Mouse (Mus musculus) MEL (cell line): ENCODE measurements around the gene 1110008P14Rik. TPM values are rescaled to one million over a fixed set of nuclear protein-coding genes. Genes with fewer than 3 reads are reported as not detected.

Experiments
- DNase-seq: peaks from one replicate; pipeline ENCODE4 v3.0.0; 2011; ENCODE audit warnings: low read depth, low spot score
- H3K27ac ChIP-seq: 2 replicates; pipeline ENCODE4 v1.5.1; 2012; ENCODE audit warnings: low read depth, mild to moderate bottlenecking, control low read depth, low read length, moderate library complexity; ENCODE audit not compliant: control insufficient read depth
- H3K27me3 ChIP-seq, 2 experiments: fragments of 150-350 bp in 1 of 2; sonication (generic) in 1 of 2; 2 replicates each; pipeline ENCODE4 v1.6.1; 2012; ENCODE audit warnings: low read length in 2 of 2, mild to moderate bottlenecking in 2 of 2, improper control_type of control experiment in 1 of 2, moderate library complexity in 1 of 2; ENCODE audit not compliant: insufficient read depth in 2 of 2, control insufficient read depth in 1 of 2
- H3K36me3 ChIP-seq, 2 experiments: 2 replicates each; pipeline ENCODE4 v1.6.1; 2012 to 2014; ENCODE audit warnings: low read length in 2 of 2, improper control_type of control experiment in 1 of 2, inconsistent platforms in 1 of 2, mild to moderate bottlenecking in 1 of 2; ENCODE audit not compliant: insufficient read depth in 2 of 2, control insufficient read depth in 1 of 2
- H3K4me1 ChIP-seq, 2 experiments: fragments of 150-350 bp in 1 of 2; sonication (generic) in 1 of 2; 2 replicates each; pipeline ENCODE4 v1.6.1; 2012; ENCODE audit warnings: low read length in 2 of 2, improper control_type of control experiment in 1 of 2, mild to moderate bottlenecking in 1 of 2; ENCODE audit not compliant: insufficient read depth in 2 of 2, control insufficient read depth in 1 of 2
- H3K4me3 ChIP-seq, 2 experiments: fragments of 150-350 bp in 1 of 2; sonication (generic) in 1 of 2; 2 replicates each; pipeline ENCODE4 v1.5.1; 2012; ENCODE audit warnings: low read depth in 2 of 2, low read length in 2 of 2, mild to moderate bottlenecking in 2 of 2, moderate library complexity in 2 of 2, control low read depth in 1 of 2, improper control_type of control experiment in 1 of 2; ENCODE audit not compliant: control insufficient read depth in 1 of 2, insufficient read depth in 1 of 2
- H3K79me2 ChIP-seq: 2 replicates; pipeline ENCODE4 v1.6.1; 2012; ENCODE audit warnings: mild to moderate bottlenecking, low read length, moderate library complexity; ENCODE audit not compliant: control insufficient read depth, poor library complexity, insufficient read depth
- H3K9ac ChIP-seq: 2 replicates; pipeline ENCODE4 v1.6.1; 2012; ENCODE audit warnings: low read depth, mild to moderate bottlenecking, control low read depth, low read length, moderate library complexity; ENCODE audit not compliant: control insufficient read depth, poor library complexity, severe bottlenecking
- H3K9me3 ChIP-seq: fragments of 150-350 bp; sonication (generic); replicated peaks from 2 replicates; pipeline ENCODE4 v1.6.1; 2012; ENCODE audit warnings: mild to moderate bottlenecking, low read length, improper control_type of control experiment, moderate library complexity; ENCODE audit not compliant: insufficient read depth
- BHLHE40 ChIP-seq: IDR thresholded peaks from 2 replicates; pipeline ENCODE4 v1.6.1; 2012; ENCODE audit warnings: low read depth, mild to moderate bottlenecking, inconsistent platforms, low read length, improper control_type of control experiment, borderline replicate concordance
- CTCF ChIP-seq, 3 experiments: IDR thresholded peaks in 2 of 3; conservative IDR thresholded peaks in 1 of 3; 2 replicates each; pipeline ENCODE4 v1.5.1; 2011 to 2012; ENCODE audit warnings: low read length in 3 of 3, low read depth in 2 of 3, mild to moderate bottlenecking in 2 of 3, improper control_type of control experiment in 1 of 3, inconsistent platforms in 1 of 3, mixed read lengths in 1 of 3, moderate library complexity in 1 of 3; ENCODE audit not compliant: control insufficient read depth in 1 of 3, insufficient read depth in 1 of 3, poor library complexity in 1 of 3, severe bottlenecking in 1 of 3
- ELF1 ChIP-seq: IDR thresholded peaks from 2 replicates; pipeline ENCODE4 v1.6.1; 2014; ENCODE audit warnings: low read depth, mild to moderate bottlenecking, inconsistent platforms, low read length, improper control_type of control experiment, moderate library complexity
- GATA1 ChIP-seq: IDR thresholded peaks from 2 replicates; pipeline ENCODE4 v1.6.1; 2011; ENCODE audit warnings: low read depth, low read length, improper control_type of control experiment
- HCFC1 ChIP-seq: IDR thresholded peaks from 2 replicates; pipeline ENCODE4 v1.6.1; 2012; ENCODE audit warnings: low read depth, mild to moderate bottlenecking, inconsistent platforms, low read length, improper control_type of control experiment, moderate library complexity
- MAFK ChIP-seq: IDR thresholded peaks from 2 replicates; pipeline ENCODE4 v1.6.1; 2011; ENCODE audit warnings: low read depth, mild to moderate bottlenecking, low read length, improper control_type of control experiment, borderline replicate concordance
- MAX ChIP-seq: IDR thresholded peaks from 2 replicates; pipeline ENCODE4 v1.6.1; 2011; ENCODE audit warnings: low read length, improper control_type of control experiment
- NELFE ChIP-seq: IDR thresholded peaks from 2 replicates; pipeline ENCODE4 v1.6.1; 2011; ENCODE audit warnings: low read depth, low read length, improper control_type of control experiment
- POLR2A ChIP-seq, 2 experiments: IDR thresholded peaks; 2 replicates each; pipeline ENCODE4 v1.6.1; 2011 to 2012; ENCODE audit warnings: low read length in 2 of 2, mild to moderate bottlenecking in 2 of 2, control low read depth in 1 of 2, improper control_type of control experiment in 1 of 2, low read depth in 1 of 2, moderate library complexity in 1 of 2; ENCODE audit not compliant: control insufficient read depth in 1 of 2, insufficient read depth in 1 of 2, poor library complexity in 1 of 2
- POLR2AphosphoS5 ChIP-seq: IDR thresholded peaks from 2 replicates; pipeline ENCODE4 v1.6.1; 2012; ENCODE audit warnings: low read depth, borderline replicate concordance, mild to moderate bottlenecking, inconsistent platforms, low read length, moderate library complexity, mixed read lengths
- RAD21 ChIP-seq: IDR thresholded peaks from 2 replicates; pipeline ENCODE4 v1.6.1; 2011; ENCODE audit warnings: mild to moderate bottlenecking, low read depth, low read length, improper control_type of control experiment
- RCOR1 ChIP-seq: IDR thresholded peaks from 2 replicates; pipeline ENCODE4 v1.6.1; 2012; ENCODE audit warnings: low read depth, mild to moderate bottlenecking, inconsistent platforms, low read length, improper control_type of control experiment
- SMC3 ChIP-seq: IDR thresholded peaks from 2 replicates; pipeline ENCODE4 v1.6.1; 2011; ENCODE audit warnings: low read depth, low read length, improper control_type of control experiment
- TAL1 ChIP-seq: IDR thresholded peaks from 2 replicates; pipeline ENCODE4 v1.6.1; 2012; ENCODE audit warnings: mild to moderate bottlenecking, inconsistent platforms, low read length, moderate library complexity, mixed read lengths
- TCF12 ChIP-seq: IDR thresholded peaks from 2 replicates; pipeline ENCODE4 v1.6.1; 2014; ENCODE audit warnings: low read depth, mild to moderate bottlenecking, inconsistent platforms, low read length, improper control_type of control experiment, moderate library complexity
- USF1 ChIP-seq: IDR thresholded peaks from 2 replicates; pipeline ENCODE4 v1.6.1; 2014; ENCODE audit warnings: low read depth, mild to moderate bottlenecking, inconsistent platforms, low read length, improper control_type of control experiment, moderate library complexity
- ZKSCAN1 ChIP-seq: IDR thresholded peaks from 2 replicates; pipeline ENCODE4 v1.6.1; 2012; ENCODE audit warnings: low read depth, mild to moderate bottlenecking, inconsistent platforms, low read length, improper control_type of control experiment, moderate library complexity
- polyA plus RNA-seq, 2 experiments: library from polyadenylated mRNA; stranded (reverse) in 1 of 2; unstranded in 1 of 2; fragments of >175 nt in 1 of 2; fragments of >200 nt in 1 of 2; gene quantifications; 2 replicates each; pipeline versions ENCODE4 v1.2.1 to v1.2.4; 2012; ENCODE audit warnings: low replicate concordance in 2 of 2, low read depth in 1 of 2; ENCODE audit not compliant: insufficient read length in 2 of 2, insufficient read depth in 1 of 2, missing spikeins in 1 of 2
- total RNA-seq: library from RNA; depleted of rRNA; stranded (reverse); fragments of 300-350 nt; gene quantifications from 2 replicates; pipeline ENCODE4 v1.2.3, GENCODE M21; 2012

Gene 1110008P14Rik
- total and polyA plus RNA-seq, 3 experiments, result 62.9 to 63.5 TPM; not detected in 1

DNA sequence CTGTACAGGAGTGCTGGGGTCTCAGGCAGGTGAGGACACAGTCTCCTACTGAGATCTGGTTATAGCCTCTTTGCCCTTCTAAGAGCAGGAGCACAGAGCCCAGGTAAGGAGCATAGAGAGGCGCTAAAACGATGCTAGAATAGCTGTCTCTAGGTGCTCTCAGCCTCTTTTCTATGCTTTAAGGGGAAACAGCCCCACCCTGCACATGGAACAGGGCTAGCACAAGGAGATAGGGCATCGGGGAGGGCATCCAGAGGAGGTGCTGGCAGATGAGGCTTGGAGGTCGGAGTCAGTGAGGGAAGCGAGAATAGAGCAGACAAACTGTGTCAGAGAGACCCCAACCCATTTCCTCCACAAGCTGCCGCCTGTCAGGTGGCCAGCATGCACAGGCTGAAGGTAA is 34.7 kb downstream of the 1110008P14Rik start:
- no peak for TF ChIP-seq CTCF (IDR thresholded peaks at IDR 0.05 in 2 of 3, conservative IDR thresholded peaks at IDR 0.05 in 1 of 3; ENCODE audit: control insufficient read depth in 1 of 3, insufficient read depth in 1 of 3, low read depth in 2 of 3, low read length in 3 of 3, poor library complexity in 1 of 3, severe bottlenecking in 1 of 3)
- TF ChIP-seq ZKSCAN1, result no peak
- TF ChIP-seq POLR2AphosphoS5, result no peak
- TF ChIP-seq MAFK, result no peak
- no peak for TF ChIP-seq RCOR1
- no peak for TF ChIP-seq USF1
- TF ChIP-seq ELF1, result no peak
- no peak for TF ChIP-seq NELFE
- no peak for DNase-seq
- H3K27me3 ChIP-seq, result no peaks in the 10 kb centered on the region

DNA sequence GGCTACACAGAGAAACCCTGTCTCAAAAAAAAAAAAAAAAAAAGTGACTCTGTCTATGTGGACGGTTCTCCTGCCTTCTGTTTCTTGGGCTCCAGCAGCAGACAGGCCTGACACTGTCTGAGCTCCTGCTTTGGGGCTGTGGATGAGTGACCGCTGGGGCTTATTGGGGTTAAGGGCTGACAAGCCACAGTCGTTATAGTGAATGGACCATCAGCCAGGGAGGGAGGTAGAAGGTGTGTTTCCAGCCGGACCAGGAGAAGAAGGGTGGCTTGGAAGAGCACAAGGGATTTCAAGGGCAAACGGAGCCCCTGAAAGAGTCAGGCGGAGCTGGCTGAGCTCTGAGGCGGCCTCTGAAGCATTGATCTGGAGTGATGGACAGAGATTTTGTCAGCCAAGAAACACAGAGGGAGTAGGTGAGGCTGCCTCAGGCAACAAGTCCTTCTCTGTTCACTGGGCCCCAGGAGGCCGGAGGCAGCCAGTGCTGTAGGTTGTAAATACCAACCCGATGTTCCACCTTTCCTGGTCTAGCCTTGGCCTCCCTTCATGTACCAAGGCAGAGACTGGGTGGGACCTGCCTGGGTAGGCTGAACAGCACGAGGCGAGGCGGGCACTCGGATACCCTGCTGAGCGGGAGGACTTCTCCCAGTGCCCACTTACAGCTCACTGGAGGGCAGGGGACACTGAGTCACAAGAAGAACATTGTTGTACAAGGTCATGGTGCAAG is 37.0 kb downstream of the 1110008P14Rik start:
- Histone ChIP-seq H3K27ac (no peak overlapping the region), H3K79me2 (no peaks in the 10 kb centered on the region), H3K9me3 (no peaks in the 10 kb centered on the region), H3K4me1 (no peaks in the 10 kb centered on the region), H3K36me3 (no peaks in the 10 kb centered on the region), H3K4me3 (no peak overlapping the region), H3K27me3 (no peaks in the 10 kb centered on the region), H3K9ac (no peak overlapping the region)
- no peak for DNase-seq
- TF ChIP-seq BHLHE40, result no peak
- no peak for TF ChIP-seq HCFC1
- TF ChIP-seq SMC3, result no peak
- TF ChIP-seq MAX, result no peak
- TF ChIP-seq TCF12, result no peak
- TF ChIP-seq POLR2A (IDR thresholded peaks at IDR 0.05; ENCODE audit: control insufficient read depth in 1 of 2, insufficient read depth in 1 of 2, low read depth in 1 of 2, low read length in 2 of 2, poor library complexity in 1 of 2), result no peak
- TF ChIP-seq TAL1, result no peak
- no peak for TF ChIP-seq GATA1
- TF ChIP-seq RAD21, result no peak
- TF ChIP-seq MAFK, result no peak
- TF ChIP-seq ELF1, result no peak

More for the DNA sequence above, 34.7 kb downstream of the 1110008P14Rik start:
- H3K36me3 ChIP-seq, result no peaks in the 10 kb centered on the region
- no peaks in the 10 kb centered on the region for H3K9me3 ChIP-seq
- no peaks in the 10 kb centered on the region for H3K4me1 ChIP-seq
- H3K9ac ChIP-seq, result no peak overlapping the region
- no peak overlapping the region for H3K27ac ChIP-seq
- H3K4me3 ChIP-seq, result no peak overlapping the region
- no peaks in the 10 kb centered on the region for H3K79me2 ChIP-seq
